Mouse (Mus musculus) liver, postnatal 0 days (tissue): ENCODE measurements around the gene Fbxo42.

Experiments used
- CTCF ChIP-seq: sonication (generic); IDR thresholded peaks from 2 replicates; pipeline ENCODE4 v1.5.1; 2016; ENCODE audit warnings: antibody characterized with exemption, low read depth
- EP300 ChIP-seq: IDR thresholded peaks from 2 replicates; pipeline ENCODE4 v1.6.1; 2016; ENCODE audit warnings: antibody characterized with exemption, low read depth, mild to moderate bottlenecking

DNA sequence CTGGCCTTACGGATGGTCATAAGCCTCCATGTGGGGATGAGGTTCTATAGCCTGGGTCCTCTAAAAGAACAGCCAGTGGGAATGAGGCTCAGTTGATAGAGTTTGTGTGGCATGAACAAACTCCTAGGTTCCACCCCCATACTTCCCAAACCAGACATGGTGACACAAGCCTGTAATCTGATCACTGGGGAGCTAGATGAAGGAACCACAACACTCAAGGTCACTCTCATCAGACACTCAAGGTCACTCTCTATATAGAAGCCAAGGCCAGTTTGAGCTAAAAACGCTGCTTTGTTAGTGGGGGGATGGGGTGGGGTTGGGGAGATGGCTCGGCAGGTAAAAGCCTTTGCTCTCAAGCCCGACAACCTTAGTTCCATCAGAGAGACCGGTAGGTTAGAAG, 47.8 kb upstream of the Fbxo42 start:
- no peak for TF ChIP-seq CTCF
- no peak for TF ChIP-seq EP300
